Mouse (Mus musculus) C2C12 (cell line): ENCODE measurements around the gene Fosb.

Experiments used
- CEBPB ChIP-seq: IDR thresholded peaks from one replicate; pipeline ENCODE4 v1.6.1; 2011; ENCODE audit warnings: low read depth, mild to moderate bottlenecking, control low read depth, moderate library complexity
- CTCF ChIP-seq: IDR thresholded peaks from one replicate; pipeline ENCODE4 v1.5.1; 2011; ENCODE audit not compliant: control insufficient read depth, insufficient read depth, insufficient read length
- MAX ChIP-seq: IDR thresholded peaks from one replicate; pipeline ENCODE4 v1.6.1; 2011; ENCODE audit warnings: mild to moderate bottlenecking, control low read depth
- MYOG ChIP-seq: IDR thresholded peaks from one replicate; pipeline ENCODE4 v1.6.1; 2011; ENCODE audit not compliant: control insufficient read depth, insufficient read length; ENCODE audit errors: extremely low read depth
- USF1 ChIP-seq: IDR thresholded peaks from one replicate; pipeline ENCODE4 v1.6.1; 2011; ENCODE audit warnings: low read depth, mild to moderate bottlenecking, control low read depth, moderate library complexity

DNA sequence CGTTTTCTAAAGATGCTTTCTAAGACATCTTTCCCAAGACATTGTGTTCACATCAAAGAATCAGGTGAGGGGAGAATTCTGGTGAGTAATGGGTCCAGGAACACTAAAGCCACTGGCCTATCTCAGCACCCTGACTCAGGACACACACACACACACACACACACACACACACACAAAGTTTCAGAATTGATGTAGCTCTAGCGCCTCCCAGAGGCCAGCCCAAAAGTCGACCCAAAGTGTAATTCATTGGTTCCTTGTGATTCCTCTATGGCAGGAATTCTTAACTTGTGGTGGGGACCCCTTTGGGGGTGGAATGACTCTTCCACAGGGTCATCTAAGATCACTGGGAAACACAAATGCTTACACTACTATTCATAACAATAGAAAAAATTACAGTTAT lies 10.7 kb downstream of the Fosb start:
- TF ChIP-seq USF1 (no peak), MAX (no peak), CTCF (no peak), MYOG (no peak), CEBPB (no peak)
